Comparison of ENCODE assay signal across 20 mouse cellular contexts in genomic region chr13:96681088-96681620, GRCm38 (mm10). TPM values are rescaled to one million over a fixed set of nuclear protein-coding genes. Genes with fewer than 3 reads are reported as not detected.
DNase-seq lines count a peak whose midpoint lies in the region; ATAC-seq and TF ChIP-seq lines count a peak whose summit lies in the region.
"Had no signal": no experiment of that assay in that cellular context is flagged by ENCODE, and none has a peak within 500 bp of the region (broad histone marks: within the 10 kb centered on the region; RNA-seq: fewer than 3 reads in every experiment).

No protein-coding gene starts in this region.

- H3K79me2 ChIP-seq in CH12.LX (replicated peaks; ENCODE audit: control insufficient read depth, extremely low read depth, insufficient read depth, poor library complexity, severe bottlenecking) = no peaks in the 10 kb centered on the region

- DNase-seq in adrenal gland, adult 8-10 months = peak; percentile 20
- no peak for DNase-seq in adrenal gland, postnatal 25 days
- DNase-seq in 3134 (ENCODE audit: extremely low read depth, insufficient read length, low spot score) = peak; percentile 72
- no peak for DNase-seq in CH12.LX (ENCODE audit: extremely low read depth)
- peak; percentile 65 for DNase-seq in brain, adult 2 months (ENCODE audit: low read depth, low spot score)
- no peak for DNase-seq in embryo, embryonic 10 days (ENCODE audit: low spot score)
- DNase-seq in cerebellum, adult 18-20 months = no peak
- DNase-seq: cerebellum, adult 9-10 months; gastrocnemius, adult 2 months; lung, adult 18-20 months; lung, postnatal 10 days; thymus, adult 18-20 months had no signal

- ATAC-seq in activated CD4-positive, CD25-positive, alpha-beta regulatory T cell, adult 4 months = no peak
- ATAC-seq: midbrain, embryonic 15.5 days had no signal

- TF ChIP-seq CTCF in CH12.LX (conservative IDR thresholded peaks at IDR 0.05 in 1 of 2, IDR thresholded peaks at IDR 0.05 in 1 of 2; ENCODE audit: low read depth in 2 of 2, low read length in 2 of 2) = no peak

- H3K9ac ChIP-seq in CH12.LX (ENCODE audit: insufficient read depth, low read depth) = no peak overlapping the region
- H3K9ac ChIP-seq: forebrain, embryonic 12.5 days; hindbrain, embryonic 15.5 days; midbrain, embryonic 15.5 days had no signal

- dilution Hi-C loops in CH12.LX (cut with MboI; ENCODE audit: extremely low pct_ligation_motif_present, extremely low pct_unique_long_range_greater_than_20kb, low sequenced_read_pairs) = no loop called here

- H3K4me2 ChIP-seq in CH12.LX (ENCODE audit: insufficient read depth, low read depth, poor library complexity, severe bottlenecking) = no peak overlapping the region
- H3K4me2 ChIP-seq: forebrain, embryonic 12.5 days; hindbrain, embryonic 15.5 days; liver, embryonic 11.5 days; midbrain, embryonic 15.5 days had no signal

- no peak for TF ChIP-seq POLR2A in CH12.LX (IDR thresholded peaks at IDR 0.05; ENCODE audit: low read depth, low read length)

- H3K4me3 ChIP-seq in CH12.LX (replicated peaks in 1 of 3; ENCODE audit: low read depth in 2 of 3, low read length in 2 of 3, poor library complexity in 1 of 3) = no peak overlapping the region
- H3K4me3 ChIP-seq: forebrain, embryonic 12.5 days; gastrocnemius, adult 2 months; heart, embryonic 10.5 days; hindbrain, embryonic 15.5 days; midbrain, embryonic 15.5 days had no signal

- no peaks in the 10 kb centered on the region for H3K27me3 ChIP-seq in CH12.LX (replicated peaks)
- H3K27me3 ChIP-seq: forebrain, embryonic 12.5 days; hindbrain, embryonic 15.5 days; megakaryocyte, embryonic 14.5 days; midbrain, embryonic 15.5 days had no signal

- no peaks in the 10 kb centered on the region for H3K36me3 ChIP-seq in CH12.LX (replicated peaks in 1 of 2; ENCODE audit: control insufficient read depth in 1 of 2, insufficient read depth in 1 of 2, low read length in 1 of 2)
- H3K36me3 ChIP-seq: forebrain, embryonic 12.5 days; heart, embryonic 10.5 days; hindbrain, embryonic 15.5 days; midbrain, embryonic 15.5 days had no signal

- no peaks in the 10 kb centered on the region for H3K9me3 ChIP-seq in CH12.LX (replicated peaks; ENCODE audit: low read length)
- H3K9me3 ChIP-seq: forebrain, embryonic 12.5 days; heart, embryonic 10.5 days; hindbrain, embryonic 15.5 days; midbrain, embryonic 15.5 days had no signal

- in situ Hi-C loops in CH12.LX (cut with MboI; ENCODE audit: low pct_ligation_motif_present, low pct_unique_long_range_greater_than_20kb, low sequenced_read_pairs) = no loop called here

- H3K4me1 ChIP-seq in CH12.LX (ENCODE audit: control insufficient read depth in 1 of 2, insufficient read depth in 2 of 2) = peaks cover 7 to 22% of the 10 kb centered on the region in 2 experiments
- H3K4me1 ChIP-seq: forebrain, embryonic 12.5 days; hindbrain, embryonic 15.5 days; midbrain, embryonic 15.5 days had no signal

- no peak for TF ChIP-seq EP300 in CH12.LX (IDR thresholded peaks at IDR 0.05; ENCODE audit: low read length)

- H3K27ac ChIP-seq in CH12.LX (ENCODE audit: insufficient read depth, low read depth) = no peak overlapping the region
- H3K27ac ChIP-seq: forebrain, embryonic 12.5 days; gastrocnemius, adult 2 months; heart, embryonic 10.5 days; hindbrain, embryonic 15.5 days; kidney, postnatal 0 days; midbrain, embryonic 15.5 days had no signal

- no peak for TF ChIP-seq RAD21 in CH12.LX (IDR thresholded peaks at IDR 0.05; ENCODE audit: low read depth, low read length)

TF ChIP-seq in CH12.LX, 34 proteins besides CTCF, POLR2A, EP300 and RAD21:
- no peak for TF ChIP-seq ZKSCAN1 (IDR thresholded peaks at IDR 0.05; ENCODE audit: borderline replicate concordance, low read depth, low read length)
- TF ChIP-seq PAX5 (IDR thresholded peaks at IDR 0.05; ENCODE audit: low read length) = no peak
- no peak for TF ChIP-seq SMC3 (IDR thresholded peaks at IDR 0.05; ENCODE audit: low read depth, low read length)
- peak; percentile 36; the same call in 1 of the 2 replicates for TF ChIP-seq ZNF384 (IDR thresholded peaks at IDR 0.05; ENCODE audit: low read depth, low read length)

RNA-seq across cellular contexts. Expression of gene Hmgcr, which starts 10.4 kb away (rescaled TPM):
- 100 to 1,000 TPM in 2 of 4 experiments, 10 to 100 TPM in 2; 38.3 to 158 (median 100) TPM for total RNA-seq in adrenal gland, adult 8-10 months (2022)
- 218 and 227 TPM in 2 replicates for total RNA-seq in adrenal gland, postnatal 25 days (2021)
- total RNA-seq in CH12.LX (2012; rRNA removed) (71.6 and 81.1 TPM in 2 replicates), CH12.LX (2014; rRNA removed) (85.1 and 118 TPM in 2 replicates)
- 97.5 and 98.9 TPM in 2 replicates for polyA plus RNA-seq in CH12.LX (2012; ENCODE audit: insufficient read length, low read depth)
- 10 to 100 TPM; 64.0 to 68.0 TPM for polyA plus RNA-seq in activated CD4-positive, CD25-positive, alpha-beta regulatory T cell, adult 4 months (2017; shearing (Covaris generic))

Comparison
In these comparisons a context has a peak if more than half of its experiments do, and no peak if none do; other contexts are left out.
1. DNase-seq: peak in adrenal gland, adult 8-10 months (single experiment), 3134 (single experiment) and brain, adult 2 months (single experiment); none in adrenal gland, postnatal 25 days (single experiment), CH12.LX (single experiment), embryo, embryonic 10 days (single experiment) and cerebellum, adult 18-20 months (0 of 2).